Mouse (Mus musculus): ENCODE measurements at regions not wholly inside any gene's neighbourhood (a gene's known extent, or its start where the extent isn't known, plus 50 kb on each side); places are given as distances from the start of the nearest gene placed in this dataset.

DNA sequence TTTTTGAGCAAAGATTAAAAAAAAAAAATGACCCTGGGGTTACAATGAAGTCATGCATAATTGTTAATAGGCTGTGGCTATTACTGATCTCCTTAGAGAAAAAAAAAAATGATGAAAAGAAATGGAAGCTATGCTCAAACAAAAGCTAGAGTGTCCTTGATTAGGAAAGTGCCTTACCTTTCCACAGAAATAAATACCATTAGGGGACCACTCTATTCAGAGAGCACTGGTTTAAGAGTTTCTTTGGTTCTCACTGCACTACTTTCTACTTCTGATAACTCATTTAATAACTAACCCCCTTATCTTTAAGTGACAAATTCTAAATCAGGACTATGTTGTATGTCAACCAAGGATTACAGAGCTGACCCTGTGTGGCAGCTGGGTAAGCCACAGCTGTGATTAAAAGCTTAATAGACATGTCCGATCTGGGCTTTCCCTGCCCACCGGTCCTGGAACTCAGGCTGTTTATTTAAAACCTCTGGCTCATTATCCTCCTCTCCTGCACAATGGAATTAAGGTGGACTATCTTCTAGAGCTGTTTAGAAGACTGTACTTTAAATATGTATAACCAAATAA, 225.9 kb upstream of the Lyplal1 start:
- no peak overlapping the region for H3K4me3 ChIP-seq (ENCODE audit: insufficient read depth, low read length)
- TF ChIP-seq CTCF (IDR thresholded peaks at IDR 0.05; ENCODE audit: extremely low read depth, insufficient read depth, low read length) (no peak), POLR2A (IDR thresholded peaks at IDR 0.05; ENCODE audit: extremely low read depth, insufficient read depth, low read length) (no peak)
- H3K4me1 ChIP-seq (ENCODE audit: control insufficient read depth, insufficient read depth, low read length), result peaks cover 2% of the 10 kb centered on the region
- no peak overlapping the region for H3K27ac ChIP-seq (ENCODE audit: insufficient read depth, low read length)

GRCm38 (mm10) chr1:186342391-186342790, 225.3 kb upstream of the Lyplal1 start:
- H3K4me1 ChIP-seq (ENCODE audit: control insufficient read depth, insufficient read depth, low read length), result peaks cover 2% of the 10 kb centered on the region
- H3K4me3 ChIP-seq (ENCODE audit: insufficient read depth, low read length), result no peak overlapping the region
- H3K27ac ChIP-seq (ENCODE audit: insufficient read depth, low read length), result no peak overlapping the region
- no peak for TF ChIP-seq POLR2A (IDR thresholded peaks at IDR 0.05; ENCODE audit: extremely low read depth, insufficient read depth, low read length)
- TF ChIP-seq CTCF (IDR thresholded peaks at IDR 0.05; ENCODE audit: extremely low read depth, insufficient read depth, low read length), result no peak

DNA sequence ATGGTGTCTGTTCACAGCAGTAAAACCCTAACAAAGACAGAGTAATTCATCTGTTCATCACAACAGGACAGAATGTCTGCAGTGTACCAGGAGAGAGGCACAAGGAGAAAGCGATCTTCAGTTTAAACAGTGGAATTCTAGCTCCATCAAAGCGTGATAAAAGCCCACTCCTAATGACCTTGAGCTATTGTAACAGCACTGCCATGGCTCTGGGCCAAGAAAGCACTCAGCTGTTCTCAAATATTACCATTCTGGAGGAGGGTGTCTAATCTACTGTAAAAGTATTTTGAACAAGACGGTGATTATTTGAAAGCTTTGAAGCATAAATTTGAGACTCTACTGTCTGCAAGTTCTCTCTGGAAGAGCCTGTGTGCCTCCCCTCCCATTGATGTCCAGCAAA, 224.8 kb upstream of the Lyplal1 start:
- no peak overlapping the region for H3K4me3 ChIP-seq (ENCODE audit: insufficient read depth, low read length)
- no peak overlapping the region for H3K27ac ChIP-seq (ENCODE audit: insufficient read depth, low read length)
- TF ChIP-seq CTCF (IDR thresholded peaks at IDR 0.05; ENCODE audit: extremely low read depth, insufficient read depth, low read length) (no peak), POLR2A (IDR thresholded peaks at IDR 0.05; ENCODE audit: extremely low read depth, insufficient read depth, low read length) (no peak)
- peaks cover 2% of the 10 kb centered on the region for H3K4me1 ChIP-seq (ENCODE audit: control insufficient read depth, insufficient read depth, low read length)

GRCm38 (mm10) chr1:186340701-186341100, 223.6 kb upstream of the Lyplal1 start:
- Histone ChIP-seq H3K27ac (ENCODE audit: insufficient read depth, low read length) (no peak overlapping the region), H3K4me3 (ENCODE audit: insufficient read depth, low read length) (no peak overlapping the region), H3K4me1 (ENCODE audit: control insufficient read depth, insufficient read depth, low read length) (peaks cover 2% of the 10 kb centered on the region)
- TF ChIP-seq CTCF (IDR thresholded peaks at IDR 0.05; ENCODE audit: extremely low read depth, insufficient read depth, low read length) (no peak), POLR2A (IDR thresholded peaks at IDR 0.05; ENCODE audit: extremely low read depth, insufficient read depth, low read length) (no peak)

GRCm38 (mm10) chr1:186317285-186317684, 200.2 kb upstream of the Lyplal1 start:
- Histone ChIP-seq H3K27ac (ENCODE audit: insufficient read depth, low read length) (no peak overlapping the region), H3K4me1 (ENCODE audit: control insufficient read depth, insufficient read depth, low read length) (no peaks in the 10 kb centered on the region), H3K4me3 (ENCODE audit: insufficient read depth, low read length) (no peak overlapping the region)
- TF ChIP-seq POLR2A (IDR thresholded peaks at IDR 0.05; ENCODE audit: extremely low read depth, insufficient read depth, low read length) (no peak), CTCF (IDR thresholded peaks at IDR 0.05; ENCODE audit: extremely low read depth, insufficient read depth, low read length) (no peak)

DNA sequence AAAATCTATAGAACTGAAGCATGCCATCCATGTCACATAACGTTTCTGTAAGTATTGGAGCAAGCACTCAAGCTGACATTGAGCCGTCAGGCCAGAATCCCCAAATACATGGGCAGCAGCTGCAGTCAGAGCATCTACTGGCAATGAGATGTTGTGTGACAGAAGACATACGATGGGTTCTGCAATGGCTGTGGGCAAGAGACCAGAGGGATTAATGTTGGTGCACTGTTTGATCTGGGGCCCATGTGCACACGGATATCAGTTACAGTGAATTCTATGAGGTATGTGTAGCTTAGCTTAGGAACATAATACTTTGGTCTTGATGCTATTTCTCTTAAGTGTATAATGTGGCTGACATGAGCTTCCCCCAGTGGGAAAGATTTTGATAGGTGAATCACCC, 197.1 kb upstream of the Lyplal1 start:
- no peak overlapping the region for H3K4me3 ChIP-seq (ENCODE audit: insufficient read depth, low read length)
- H3K4me1 ChIP-seq (ENCODE audit: control insufficient read depth, insufficient read depth, low read length), result no peaks in the 10 kb centered on the region; the same call in 1 of the 2 replicates
- TF ChIP-seq POLR2A (IDR thresholded peaks at IDR 0.05; ENCODE audit: extremely low read depth, insufficient read depth, low read length) (no peak), CTCF (IDR thresholded peaks at IDR 0.05; ENCODE audit: extremely low read depth, insufficient read depth, low read length) (no peak)
- H3K27ac ChIP-seq (ENCODE audit: insufficient read depth, low read length), result no peak overlapping the region

- Histone ChIP-seq H3K4me1 (ENCODE audit: control insufficient read depth, insufficient read depth, low read length) (no peaks in the 10 kb centered on the region; the same call in 1 of the 2 replicates), H3K27ac (ENCODE audit: insufficient read depth, low read length) (no peak overlapping the region), H3K4me3 (ENCODE audit: insufficient read depth, low read length) (no peak overlapping the region)
- TF ChIP-seq CTCF (IDR thresholded peaks at IDR 0.05; ENCODE audit: extremely low read depth, insufficient read depth, low read length), result no peak
- no peak for TF ChIP-seq POLR2A (IDR thresholded peaks at IDR 0.05; ENCODE audit: extremely low read depth, insufficient read depth, low read length)
Observed at GRCm38 (mm10) chr1:186312698-186313097, 195.6 kb upstream of the Lyplal1 start.

DNA sequence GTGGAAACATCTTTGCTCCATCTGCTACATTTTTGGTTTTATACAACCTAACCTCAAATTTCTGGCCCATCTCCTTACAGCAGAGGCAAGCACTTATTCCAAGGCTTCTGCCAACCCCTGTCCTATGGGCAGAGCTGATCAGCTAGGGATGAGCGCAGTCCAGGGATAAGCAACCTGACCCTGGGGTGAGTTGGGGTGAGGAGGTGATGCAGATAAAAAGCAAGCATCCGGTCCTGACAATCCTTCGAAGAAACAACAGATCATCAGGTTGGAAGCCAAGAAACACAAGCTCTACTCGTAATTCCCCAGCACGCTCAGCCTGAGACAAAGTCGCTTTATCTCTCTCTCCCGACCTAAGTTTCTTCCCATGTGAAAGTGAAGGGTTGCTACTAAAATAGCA, 194.9 kb upstream of the Lyplal1 start:
- TF ChIP-seq CTCF (IDR thresholded peaks at IDR 0.05; ENCODE audit: extremely low read depth, insufficient read depth, low read length) (no peak), POLR2A (IDR thresholded peaks at IDR 0.05; ENCODE audit: extremely low read depth, insufficient read depth, low read length) (no peak)
- H3K4me3 ChIP-seq (ENCODE audit: insufficient read depth, low read length), result no peak overlapping the region
- H3K4me1 ChIP-seq (ENCODE audit: control insufficient read depth, insufficient read depth, low read length), result no peaks in the 10 kb centered on the region; the same call in 1 of the 2 replicates
- no peak overlapping the region for H3K27ac ChIP-seq (ENCODE audit: insufficient read depth, low read length)

DNA sequence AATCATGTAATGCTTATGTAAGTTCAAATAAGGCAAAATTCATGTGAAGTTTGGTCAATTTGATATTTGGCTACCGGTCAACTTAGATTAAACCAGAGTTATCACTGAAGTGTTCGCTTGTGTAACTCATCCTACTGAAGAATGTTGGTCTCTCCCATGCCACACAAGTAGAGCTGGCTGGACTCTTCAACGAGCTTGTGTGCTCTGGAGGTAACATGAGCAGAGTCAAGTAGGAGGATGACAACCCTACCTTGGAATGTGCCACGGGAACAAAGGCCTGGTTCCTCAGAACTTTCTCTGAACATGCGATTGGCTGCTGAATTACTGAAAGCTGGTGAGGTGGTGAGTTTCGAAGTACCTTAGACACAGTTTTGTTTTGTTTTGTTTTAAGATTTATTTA, 190.5 kb upstream of the Lyplal1 start:
- no peak overlapping the region for H3K4me3 ChIP-seq (ENCODE audit: insufficient read depth, low read length)
- H3K27ac ChIP-seq (ENCODE audit: insufficient read depth, low read length), result no peak overlapping the region
- no peak for TF ChIP-seq CTCF (IDR thresholded peaks at IDR 0.05; ENCODE audit: extremely low read depth, insufficient read depth, low read length)
- TF ChIP-seq POLR2A (IDR thresholded peaks at IDR 0.05; ENCODE audit: extremely low read depth, insufficient read depth, low read length), result no peak
- no peaks in the 10 kb centered on the region; the same call in 1 of the 2 replicates for H3K4me1 ChIP-seq (ENCODE audit: control insufficient read depth, insufficient read depth, low read length)

GRCm38 (mm10) chr1:186297464-186297863, 180.4 kb upstream of the Lyplal1 start:
- TF ChIP-seq CTCF (IDR thresholded peaks at IDR 0.05; ENCODE audit: extremely low read depth, insufficient read depth, low read length), result no peak
- TF ChIP-seq POLR2A (IDR thresholded peaks at IDR 0.05; ENCODE audit: extremely low read depth, insufficient read depth, low read length), result no peak
- Histone ChIP-seq H3K4me3 (ENCODE audit: insufficient read depth, low read length) (no peak overlapping the region), H3K27ac (ENCODE audit: insufficient read depth, low read length) (no peak overlapping the region), H3K4me1 (ENCODE audit: control insufficient read depth, insufficient read depth, low read length) (no peaks in the 10 kb centered on the region)

All from cortical plate, adult 2 months (tissue).